Mouse (Mus musculus) heart, postnatal 0 days (tissue): ENCODE results near the gene Psma6.

Experiments
- CTCF ChIP-seq: IDR thresholded peaks from 2 replicates; pipeline ENCODE4 v1.5.1; 2016; ENCODE audit warnings: antibody characterized with exemption, control low read depth, low read depth
- EP300 ChIP-seq: IDR thresholded peaks from 2 replicates; pipeline ENCODE4 v1.6.1; 2016; ENCODE audit warnings: antibody characterized with exemption, low read depth

DNA sequence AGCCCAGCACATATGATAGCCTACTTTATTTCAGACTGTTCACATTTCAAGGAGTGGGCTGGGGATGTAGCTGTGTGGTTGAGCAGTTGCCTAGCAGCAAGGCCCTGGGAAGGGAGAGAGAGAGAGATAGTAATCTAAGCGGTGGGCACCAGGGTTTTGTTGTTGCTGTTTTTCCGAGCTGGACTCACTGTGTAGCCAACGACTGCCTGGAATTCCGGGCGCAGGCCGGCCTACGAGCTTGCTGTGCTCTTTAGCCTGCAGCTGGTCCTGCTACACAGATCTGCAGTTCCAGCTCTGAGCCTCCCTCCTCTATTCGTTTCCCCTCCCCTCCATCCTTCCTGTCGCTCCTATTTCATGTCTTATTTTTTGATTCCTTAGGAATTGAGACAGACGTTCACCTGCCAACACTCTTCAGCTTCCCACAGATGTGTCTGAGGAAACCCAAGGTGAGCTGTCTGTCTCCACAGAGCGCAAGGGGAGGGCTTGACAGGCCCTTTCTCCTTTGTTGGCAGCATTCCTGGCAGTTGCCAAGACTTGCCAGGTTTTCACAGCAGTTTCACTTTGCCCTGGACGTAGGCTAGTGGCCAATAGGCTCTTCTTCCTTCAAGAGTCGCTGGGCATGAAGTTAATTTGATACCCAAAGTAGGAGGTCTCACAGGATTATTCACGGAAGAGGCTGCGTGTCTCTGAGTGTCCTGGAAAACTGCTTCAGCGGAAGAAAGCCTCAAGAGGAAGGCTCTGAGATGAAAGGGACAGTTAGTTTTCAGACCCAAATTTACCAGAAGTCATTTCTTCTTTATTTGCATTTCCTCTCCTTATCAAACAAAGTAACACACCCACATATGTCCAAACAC, 80.2 kb downstream of the Psma6 start:
- TF ChIP-seq CTCF (no peak), EP300 (no peak)
